Mouse (Mus musculus): ENCODE measurements at regions not wholly inside any gene's neighbourhood (a gene's known extent, or its start where the extent isn't known, plus 50 kb on each side); places are given as distances from the start of the nearest gene placed in this dataset.

DNA sequence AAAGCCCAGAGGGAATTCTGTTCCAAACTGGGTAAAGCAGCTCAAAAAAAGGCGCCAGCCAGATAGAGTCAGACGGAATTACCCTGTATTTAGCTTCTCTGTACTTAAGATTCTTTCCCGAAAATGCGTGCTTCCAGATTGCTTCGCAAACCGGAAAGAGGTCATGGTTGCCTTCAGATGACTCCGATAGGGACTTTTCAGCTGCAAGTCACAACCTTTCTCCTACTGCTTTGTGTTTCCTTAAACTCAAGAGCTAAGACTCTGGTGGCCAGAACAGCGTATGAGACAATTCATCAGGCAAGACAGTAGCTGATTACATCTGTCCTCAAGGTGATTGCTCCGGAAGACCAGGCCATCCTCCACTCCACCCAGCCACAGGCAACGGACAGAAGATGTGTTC, 53.8 kb upstream of the Hif1a start:
- intact Hi-C loops (cut with DNase I): loop anchor here (5.0 to 10.0 kb wide), 2 partner anchors 55 to 57 kb away; partner anchors contain the start of gene Hif1a
- peak overlapping the region; percentile 41; the same call in 1 of the 2 replicates for H3K9ac ChIP-seq (ENCODE audit: low read depth, low read length)
- WGBS: 44% methylated on average over 10 of the region's 10 CpGs
- peak overlapping the region; percentile 43 for H3K4me3 ChIP-seq
- TF ChIP-seq POLR2A (IDR thresholded peaks at IDR 0.05; ENCODE audit: insufficient read depth, low read depth, low read length): no peak
- no peak for TF ChIP-seq EP300 (IDR thresholded peaks at IDR 0.05; ENCODE audit: insufficient read depth, low read depth, low read length)
- no peak for TF ChIP-seq CTCF (IDR thresholded peaks at IDR 0.05)
- peak overlapping the region; percentile 73 for H3K27ac ChIP-seq
- no peaks in the 10 kb centered on the region for H3K36me3 ChIP-seq (ENCODE audit: control insufficient read depth, insufficient read depth, low read length)
- H3K79me2 ChIP-seq (replicated peaks; ENCODE audit: control insufficient read depth, insufficient read depth, low read length): no peaks in the 10 kb centered on the region
- no peaks in the 10 kb centered on the region for H3K27me3 ChIP-seq (ENCODE audit: control insufficient read depth, insufficient read depth, low read length)
- peak; percentile 18 to 22 for DNase-seq
- H3K4me1 ChIP-seq (ENCODE audit: control insufficient read depth, insufficient read depth, low read length): peaks cover 2% of the 10 kb centered on the region

DNA sequence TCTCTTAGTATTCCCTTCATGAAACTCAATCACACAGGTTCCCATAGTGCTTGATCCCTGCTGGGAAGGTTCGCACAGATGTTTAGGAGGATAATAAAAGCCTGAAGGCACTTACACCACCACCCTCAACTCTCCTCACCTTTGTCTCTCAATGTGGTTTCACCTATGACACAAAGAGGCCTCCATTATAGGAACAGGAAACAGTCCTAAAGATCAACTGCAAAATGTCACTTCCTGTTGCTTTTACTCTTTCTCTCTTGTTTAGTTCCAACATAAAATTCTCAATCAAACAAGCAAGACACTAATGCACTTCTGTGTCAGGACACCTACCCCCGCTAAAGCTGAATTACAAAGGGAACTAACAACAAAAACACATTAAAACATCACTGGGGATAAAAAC, 50.3 kb upstream of the Hif1a start:
- Histone ChIP-seq H3K4me3 (no peak overlapping the region), H3K9ac (ENCODE audit: low read depth, low read length) (no peak overlapping the region), H3K79me2 (replicated peaks; ENCODE audit: control insufficient read depth, insufficient read depth, low read length) (no peaks in the 10 kb centered on the region), H3K36me3 (ENCODE audit: control insufficient read depth, insufficient read depth, low read length) (no peaks in the 10 kb centered on the region), H3K4me1 (ENCODE audit: control insufficient read depth, insufficient read depth, low read length) (peaks cover 2% of the 10 kb centered on the region), H3K27me3 (ENCODE audit: control insufficient read depth, insufficient read depth, low read length) (no peaks in the 10 kb centered on the region), H3K27ac (no peak overlapping the region)
- WGBS: 86% methylated on average over 2 of the region's 2 CpGs
- DNase-seq: no peak
- TF ChIP-seq EP300 (IDR thresholded peaks at IDR 0.05; ENCODE audit: insufficient read depth, low read depth, low read length): no peak
- TF ChIP-seq CTCF (IDR thresholded peaks at IDR 0.05): no peak
- TF ChIP-seq POLR2A (IDR thresholded peaks at IDR 0.05; ENCODE audit: insufficient read depth, low read depth, low read length): no peak
- intact Hi-C loops (cut with DNase I): no loop called here

Measured in heart, adult 2 months (tissue).